ENCODE assay signal across 29 mouse cellular contexts in genomic region chr6:42484633-42485032, GRCm38 (mm10). TPM values are rescaled to one million over a fixed set of nuclear protein-coding genes. Genes with fewer than 3 reads are reported as not detected.
A peak's percentile ranks its signal among the peaks of the same experiment; 100 is the strongest.
DNase-seq lines count a peak whose midpoint lies in the region; ATAC-seq lines count a peak whose summit lies in the region.
"Had no signal": no experiment of that assay in that cellular context is flagged by ENCODE, and none has a peak within 500 bp of the region (broad histone marks: within the 10 kb centered on the region; RNA-seq: fewer than 3 reads in every experiment).

No protein-coding gene starts in this region.

- H3K27ac ChIP-seq in lung, embryonic 16.5 days (ENCODE audit: low read length) = no peak overlapping the region; the same call in none of the 2 replicates
- H3K27ac ChIP-seq: forebrain, embryonic 10.5 days; forebrain, embryonic 13.5 days; heart, embryonic 15.5 days; hindbrain, embryonic 10.5 days; hindbrain, embryonic 13.5 days had no signal

- H3K4me3 ChIP-seq in lung, embryonic 16.5 days (ENCODE audit: low read length) = no peak overlapping the region
- H3K4me3 ChIP-seq: forebrain, embryonic 10.5 days; forebrain, embryonic 13.5 days; heart, embryonic 12.5 days; heart, embryonic 15.5 days; hindbrain, embryonic 10.5 days; hindbrain, embryonic 13.5 days had no signal

- no peaks in the 10 kb centered on the region for H3K9me3 ChIP-seq in lung, embryonic 16.5 days (ENCODE audit: control insufficient read depth, low read length)
- H3K9me3 ChIP-seq: forebrain, embryonic 10.5 days; forebrain, embryonic 13.5 days; G1E; heart, embryonic 12.5 days; heart, embryonic 15.5 days; hindbrain, embryonic 10.5 days; hindbrain, embryonic 13.5 days had no signal

- no peaks in the 10 kb centered on the region for H3K36me3 ChIP-seq in lung, embryonic 16.5 days (ENCODE audit: control insufficient read depth, insufficient read depth, low read length)
- H3K36me3 ChIP-seq: forebrain, embryonic 10.5 days; G1E; heart, embryonic 12.5 days; heart, embryonic 15.5 days; hindbrain, embryonic 10.5 days; hindbrain, embryonic 13.5 days had no signal

- H3K9ac ChIP-seq in lung, embryonic 16.5 days (ENCODE audit: low read length) = no peak overlapping the region
- H3K9ac ChIP-seq: forebrain, embryonic 13.5 days; heart, embryonic 12.5 days; heart, embryonic 15.5 days; hindbrain, embryonic 13.5 days had no signal

- no peaks in the 10 kb centered on the region for H3K4me1 ChIP-seq in lung, embryonic 16.5 days (replicated peaks; ENCODE audit: control insufficient read depth, insufficient read depth, low read length)
- H3K4me1 ChIP-seq: forebrain, embryonic 10.5 days; forebrain, embryonic 13.5 days; heart, embryonic 12.5 days; heart, embryonic 15.5 days; hindbrain, embryonic 10.5 days; hindbrain, embryonic 13.5 days had no signal

- peak; percentile 2 for DNase-seq in kidney, postnatal 14 days
- no peak for DNase-seq in kidney, adult 9 months
- no peak for DNase-seq in lung, adult 18-20 months
- peak; percentile 12 for DNase-seq in adipocyte (ENCODE audit: low spot score)
- DNase-seq in lung, postnatal 36 days = peak; percentile 46
- no peak for DNase-seq in heart, adult 11 months
- DNase-seq: adrenal gland, postnatal 10 days; adrenal gland, postnatal 36 days; B cell, adult 2 months; cerebellum, adult 18-20 months; cerebellum, adult 9-10 months; cerebellum, postnatal 14 days; gastrocnemius, postnatal 10 days; gastrocnemius, postnatal 36 days; heart, postnatal 10 days; heart, postnatal 36 days had no signal

- ATAC-seq in lung, embryonic 16.5 days (ENCODE audit: low read depth) = peak; percentile 78
- ATAC-seq: forebrain, embryonic 13.5 days; forebrain, embryonic 16.5 days; hindbrain, embryonic 16.5 days had no signal

- no peak overlapping the region for H3K4me2 ChIP-seq in lung, embryonic 16.5 days (ENCODE audit: low read depth, low read length)
- H3K4me2 ChIP-seq: forebrain, embryonic 13.5 days; heart, embryonic 12.5 days; heart, embryonic 15.5 days; hindbrain, embryonic 13.5 days had no signal

- no peaks in the 10 kb centered on the region for H3K27me3 ChIP-seq in lung, embryonic 16.5 days (ENCODE audit: control insufficient read depth, insufficient read depth, low read depth, low read length)
- H3K27me3 ChIP-seq: CH12.LX; forebrain, embryonic 13.5 days; heart, embryonic 12.5 days; heart, embryonic 15.5 days; hindbrain, embryonic 13.5 days had no signal

RNA-seq across cellular contexts. Expression of gene Olfr456, which starts 2.4 kb away (rescaled TPM):
- polyA plus RNA-seq in lung, embryonic 16.5 days (2015; fragmentation: Nextera tagmentation; extraction: Ambion mirVana) = 0.19 TPM in 1 of 2 replicates, not detected in the other
- polyA plus RNA-seq: embryonic facial prominence, embryonic 11.5 days; forebrain, embryonic 10.5 days; forebrain, embryonic 13.5 days; forebrain, embryonic 16.5 days; G1E; heart, embryonic 12.5 days; hindbrain, embryonic 10.5 days; hindbrain, embryonic 13.5 days; hindbrain, embryonic 16.5 days had no signal

RNA-seq across cellular contexts. Expression of gene Olfr457, which starts 8.5 kb away (rescaled TPM):
- polyA plus RNA-seq in lung, embryonic 16.5 days (2015; fragmentation: Nextera tagmentation; extraction: Ambion mirVana) = 0.04 TPM in 1 of 2 replicates, not detected in the other
- polyA plus RNA-seq: embryonic facial prominence, embryonic 11.5 days; embryonic facial prominence, embryonic 14.5 days; forebrain, embryonic 10.5 days; forebrain, embryonic 13.5 days; forebrain, embryonic 16.5 days; G1E; heart, embryonic 12.5 days; heart, embryonic 15.5 days; hindbrain, embryonic 10.5 days; hindbrain, embryonic 13.5 days; hindbrain, embryonic 16.5 days had no signal

RNA-seq across cellular contexts. Expression of gene Olfr458, which starts 19.6 kb away (rescaled TPM):
- not detected in 2 replicates for polyA plus RNA-seq in lung, embryonic 16.5 days (2015; fragmentation: Nextera tagmentation; extraction: Ambion mirVana)
- polyA plus RNA-seq: embryonic facial prominence, embryonic 11.5 days; embryonic facial prominence, embryonic 14.5 days; forebrain, embryonic 10.5 days; forebrain, embryonic 13.5 days; forebrain, embryonic 16.5 days; G1E; heart, embryonic 12.5 days; heart, embryonic 15.5 days; hindbrain, embryonic 10.5 days; hindbrain, embryonic 13.5 days; hindbrain, embryonic 16.5 days had no signal

RNA-seq across cellular contexts. Expression of gene Tas2r126, which starts 50.3 kb away (rescaled TPM):
- polyA plus RNA-seq in lung, embryonic 16.5 days (2015; fragmentation: Nextera tagmentation; extraction: Ambion mirVana) = not detected in 2 replicates
- polyA plus RNA-seq: embryonic facial prominence, embryonic 11.5 days; embryonic facial prominence, embryonic 14.5 days; forebrain, embryonic 10.5 days; forebrain, embryonic 13.5 days; forebrain, embryonic 16.5 days; G1E; heart, embryonic 12.5 days; heart, embryonic 15.5 days; hindbrain, embryonic 10.5 days; hindbrain, embryonic 13.5 days; hindbrain, embryonic 16.5 days had no signal

Comparison
In these comparisons a context has a peak if more than half of its experiments do, and no peak if none do; other contexts are left out.
1. DNase-seq: peak in kidney, postnatal 14 days (single experiment), adipocyte (single experiment) and lung, postnatal 36 days (single experiment); none in kidney, adult 9 months (single experiment), lung, adult 18-20 months (0 of 2) and heart, adult 11 months (single experiment).